Mouse (Mus musculus) cerebellum, adult 11-12 months (tissue): ENCODE measurements around the gene Snrpd3.
"Not testable (repeated sequence)": the region's sequence is repeated elsewhere in the genome, so short reads cannot be mapped to it uniquely, and the experiment has no call there.

Experiments used
- DNase-seq: peaks from one replicate; pipeline ENCODE4 v3.0.0; 2022

Gene Snrpd3

DNA sequence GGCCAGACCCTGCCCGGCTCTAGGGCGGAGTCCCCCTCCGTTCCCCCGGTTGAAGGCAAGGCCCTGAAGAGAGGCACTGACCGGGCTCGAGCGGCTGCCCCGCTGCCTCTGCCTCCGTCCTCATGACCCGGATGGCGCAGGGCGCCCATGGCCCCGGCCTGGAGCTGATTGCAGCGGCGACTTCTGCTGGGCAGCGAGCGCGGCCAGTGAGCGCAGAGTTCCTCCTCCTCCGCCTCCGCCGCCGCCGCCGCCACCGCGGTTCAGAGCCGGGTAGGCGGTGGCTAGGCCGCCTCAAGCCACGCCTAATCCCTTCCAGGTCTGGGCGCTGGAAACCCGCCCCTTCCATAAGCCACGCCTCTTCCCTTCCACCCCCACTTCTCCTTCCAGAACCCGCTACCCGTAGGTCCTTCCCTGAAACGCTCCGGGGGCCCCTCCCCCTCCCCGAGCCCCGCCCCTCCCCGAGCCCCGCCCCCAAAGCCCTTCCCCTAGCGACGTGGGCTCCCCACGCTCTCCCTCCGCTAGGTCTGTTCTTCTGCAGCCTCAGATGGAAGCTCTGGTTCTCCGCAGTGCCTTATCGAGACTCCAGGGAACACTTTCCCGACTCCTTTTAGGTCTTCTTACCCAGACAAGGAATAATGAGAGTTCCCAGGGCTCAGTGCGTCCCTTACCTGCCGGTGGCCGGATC lies at the start of gene Snrpd3:
TSS of gene Snrpd3 (plus strand) at position 479 of the 685 bp plus-strand sequence.
- peak; percentile 95 for DNase-seq

DNA sequence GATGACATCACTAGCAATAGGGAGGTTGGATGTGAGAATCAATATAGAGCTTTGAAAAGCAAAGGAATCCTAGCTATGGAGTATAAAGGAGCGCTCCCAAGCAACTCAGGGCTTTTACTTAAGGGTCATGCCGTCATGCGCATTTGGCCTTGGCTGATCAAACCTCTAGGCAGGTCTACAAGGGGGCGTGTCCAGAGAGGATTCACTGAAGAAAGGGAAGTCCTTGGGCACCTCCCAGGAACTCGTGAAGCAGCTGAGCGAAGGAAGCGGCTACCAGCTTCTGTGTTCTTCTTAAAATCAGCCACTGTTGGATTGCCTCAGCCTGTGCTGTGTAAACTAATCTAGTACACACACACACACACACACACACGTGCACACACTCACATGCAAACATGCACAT lies 43.9 kb upstream of the Snrpd3 start:
- DNase-seq, result no peak

DNA sequence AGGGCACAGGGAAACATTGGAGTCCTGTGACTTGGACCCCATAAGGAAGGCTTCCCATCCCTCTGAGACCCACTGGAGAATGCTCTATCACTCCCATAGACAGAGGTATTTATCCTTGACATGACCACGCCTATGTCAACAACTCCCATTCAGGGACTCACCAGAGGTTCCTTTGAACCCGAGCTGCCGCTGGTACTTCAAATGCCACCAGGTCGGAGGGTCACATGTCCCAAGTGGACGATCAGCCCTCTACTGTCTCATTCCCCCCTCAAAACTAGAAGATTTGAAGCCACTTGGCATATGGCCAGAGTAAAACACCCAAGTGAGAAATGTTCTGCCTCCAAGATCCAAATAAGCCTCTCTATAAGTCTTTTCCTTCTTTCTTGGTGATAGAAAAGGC lies 42.8 kb upstream of the Snrpd3 start:
- DNase-seq, result no peak

DNA sequence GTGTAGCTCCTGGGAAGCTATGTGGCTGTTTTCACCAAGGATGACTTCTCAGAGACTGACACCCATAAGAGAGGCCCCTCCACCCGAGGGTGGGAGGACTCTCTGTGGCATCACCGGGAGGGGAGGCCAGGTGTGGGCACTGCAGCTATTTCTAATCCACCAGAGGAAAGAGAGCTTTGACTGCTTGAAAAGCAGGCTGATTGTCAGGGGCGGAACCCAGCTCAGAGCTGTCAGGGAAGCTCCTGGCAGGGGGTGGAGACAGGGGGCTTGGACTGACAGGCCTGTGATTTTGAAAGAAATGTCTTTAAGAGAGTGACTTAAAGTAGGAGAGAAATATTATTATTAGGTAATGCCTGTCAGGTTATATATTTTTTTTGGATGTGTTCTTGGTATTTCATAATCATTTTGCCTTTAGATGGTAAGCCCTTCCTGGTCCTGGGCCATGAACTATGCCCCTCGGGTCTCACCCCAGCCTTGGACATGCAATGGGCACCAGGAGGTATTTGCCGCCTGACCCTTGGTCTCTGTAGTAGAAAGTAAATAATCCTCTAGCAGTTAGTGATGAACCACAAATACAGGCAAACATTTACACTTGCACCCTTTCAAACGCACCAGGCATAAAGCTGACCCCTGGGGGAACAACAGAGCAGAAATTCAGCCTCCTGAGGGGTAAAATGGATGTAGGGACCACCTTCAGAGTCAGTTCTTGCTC lies 42.1 kb upstream of the Snrpd3 start:
- DNase-seq, result not testable (repeated sequence)

DNA sequence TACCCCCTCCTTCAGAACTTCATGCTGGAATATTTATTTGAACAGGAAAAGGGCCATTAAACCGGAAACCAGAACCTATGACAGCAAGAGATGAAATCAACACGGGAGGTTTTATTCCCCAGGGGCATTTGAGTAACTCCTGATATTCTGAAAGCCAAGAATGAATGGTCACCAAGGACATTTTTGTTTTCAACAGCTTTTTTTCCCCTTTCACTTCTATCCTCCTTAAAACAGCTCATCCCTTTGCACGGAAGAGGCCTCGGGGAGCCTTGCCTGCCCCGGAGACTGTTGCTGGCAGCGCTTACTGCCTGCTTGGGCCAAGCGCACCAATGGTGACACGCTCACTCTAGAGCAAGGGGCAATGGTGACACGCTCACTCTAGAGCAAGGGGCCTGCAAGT lies 40.3 kb upstream of the Snrpd3 start:
- DNase-seq, result no peak

- no peak for DNase-seq
These were observed 37.4 kb upstream of the Snrpd3 start for GRCm38 (mm10) chr10:75479955-75480354.

DNA sequence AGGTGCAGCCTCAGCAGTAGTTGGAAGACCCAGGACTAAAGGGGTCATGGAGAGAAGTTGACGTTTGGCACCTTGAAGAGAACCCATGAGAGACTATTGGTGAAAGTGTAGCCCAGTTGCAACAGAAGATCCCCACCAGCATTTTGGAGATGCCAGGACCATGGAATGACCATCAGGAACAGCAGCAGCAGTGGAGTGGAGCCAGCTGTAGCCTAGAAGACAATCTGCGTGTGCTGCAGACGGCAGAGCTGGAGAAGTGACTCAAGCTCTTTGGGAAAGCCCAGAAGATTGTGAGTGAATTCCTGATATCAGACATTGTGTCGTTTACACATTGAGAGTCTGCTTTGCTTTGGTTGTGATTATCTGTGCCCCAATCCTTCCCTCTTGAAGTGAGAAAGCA lies 35.6 kb upstream of the Snrpd3 start:
- DNase-seq, result no peak

GRCm38 (mm10) chr10:75482271-75482670 lies 35.1 kb upstream of the Snrpd3 start:
- DNase-seq, result no peak

DNA sequence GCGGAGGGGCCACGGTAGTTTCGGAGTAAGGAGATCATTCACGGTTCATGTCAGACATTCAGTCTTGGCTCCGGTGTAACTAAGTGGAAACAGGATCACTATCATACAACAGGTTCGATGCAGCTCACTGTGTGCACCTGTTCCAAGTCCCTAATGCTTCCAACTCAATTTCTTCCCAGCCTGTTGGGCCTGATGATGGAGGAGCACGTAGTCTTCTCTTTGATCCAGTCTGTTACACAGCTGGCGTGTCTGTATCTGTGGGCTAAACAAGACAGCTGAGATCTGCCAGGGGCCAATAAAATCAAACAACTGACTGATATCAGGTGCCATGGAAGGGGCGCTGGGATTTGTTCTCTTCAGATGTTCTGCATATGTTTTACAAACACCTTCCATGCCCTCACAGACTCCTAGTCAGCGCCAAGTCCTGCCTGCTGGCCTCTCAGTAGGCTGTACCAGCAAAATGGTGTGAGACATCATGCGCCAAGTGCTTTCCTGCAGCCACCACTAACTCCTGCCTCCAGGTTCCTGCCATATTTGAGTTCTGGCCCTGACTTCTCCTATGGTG lies 34.4 kb upstream of the Snrpd3 start:
- DNase-seq, result no peak

DNA sequence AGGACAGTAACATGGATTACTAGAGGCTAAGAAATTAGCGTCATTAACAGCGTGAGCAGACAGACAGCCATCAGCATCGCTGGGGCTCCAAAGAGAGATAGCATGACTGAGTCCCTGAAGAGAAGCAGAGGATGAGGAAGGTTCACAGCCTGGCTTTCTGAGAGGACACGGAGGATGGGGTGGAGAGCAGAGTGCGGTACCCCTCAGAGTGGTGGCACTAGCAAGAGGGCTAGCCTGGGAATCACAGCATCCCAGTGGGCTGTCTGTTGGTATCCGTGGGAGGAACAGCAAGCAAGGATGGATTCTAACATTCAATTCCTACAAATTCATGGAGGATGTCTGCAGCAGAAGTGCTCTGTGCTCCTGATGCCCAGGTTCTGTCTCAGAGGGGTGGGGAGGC lies 33.3 kb upstream of the Snrpd3 start:
- no peak for DNase-seq

GRCm38 (mm10) chr10:75484767-75485166 lies 32.6 kb upstream of the Snrpd3 start:
- DNase-seq, result no peak

DNA sequence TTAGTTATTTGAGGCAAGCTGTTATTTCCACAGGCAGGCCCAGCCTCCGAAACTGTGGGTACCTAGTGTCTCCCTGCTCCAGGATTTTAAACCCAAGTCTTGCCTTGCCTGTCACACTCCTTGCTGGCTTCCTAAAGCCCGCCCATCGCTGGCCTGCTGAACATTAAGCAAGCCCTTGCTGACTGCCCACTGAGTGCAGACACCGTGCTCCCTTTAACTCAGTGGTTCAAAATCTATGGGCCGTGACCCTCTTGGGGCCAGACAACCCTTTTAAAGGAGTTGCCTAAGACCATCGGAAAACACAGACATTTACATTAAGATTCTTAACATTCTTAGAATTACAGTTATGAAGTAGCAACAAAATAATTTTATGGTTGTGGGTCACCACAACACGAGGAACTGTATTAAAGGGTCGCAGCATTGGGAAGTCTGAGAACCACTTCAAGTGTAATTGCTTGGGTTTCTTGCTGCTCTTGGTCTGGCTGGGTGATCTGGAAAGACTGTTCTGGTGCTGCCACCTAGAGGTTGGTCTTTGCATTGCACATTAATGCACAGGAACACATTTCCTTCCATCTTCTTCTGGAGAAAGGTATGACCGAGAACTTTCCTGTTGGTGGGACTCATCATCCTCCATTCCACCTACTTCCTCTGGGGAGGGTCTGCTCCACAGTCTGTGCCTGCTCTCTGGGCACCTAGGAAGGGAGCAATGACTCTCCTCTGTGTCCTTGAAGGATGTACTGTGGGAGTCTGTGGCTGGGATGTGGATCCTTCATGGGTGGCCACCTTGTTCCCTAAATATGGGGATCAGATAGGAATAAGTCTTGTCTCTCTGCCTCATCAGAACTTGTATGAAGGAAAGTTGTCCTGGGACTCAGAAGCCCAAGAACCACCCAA lies 31.0 kb upstream of the Snrpd3 start:
- peak; percentile 36 for DNase-seq

DNA sequence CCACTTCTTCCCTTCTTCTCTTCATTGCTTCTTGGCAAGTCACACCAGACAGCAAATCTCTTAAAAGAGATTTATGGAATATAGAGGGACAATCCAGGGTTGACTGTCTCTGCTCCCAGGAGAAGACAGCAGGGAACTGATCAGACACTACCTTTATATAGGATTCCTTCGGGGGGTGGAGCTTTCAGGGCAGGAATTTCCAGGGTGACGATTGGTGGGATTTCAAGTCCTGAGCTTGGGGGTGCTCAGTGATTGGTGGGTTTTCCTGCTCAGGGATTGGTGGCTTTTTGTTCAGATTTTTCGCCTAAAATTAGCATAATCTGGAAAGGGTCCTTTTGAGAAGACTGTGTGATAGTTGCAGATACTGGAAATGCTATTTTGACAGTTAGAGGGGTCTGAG lies 30.2 kb upstream of the Snrpd3 start:
- no peak for DNase-seq

DNA sequence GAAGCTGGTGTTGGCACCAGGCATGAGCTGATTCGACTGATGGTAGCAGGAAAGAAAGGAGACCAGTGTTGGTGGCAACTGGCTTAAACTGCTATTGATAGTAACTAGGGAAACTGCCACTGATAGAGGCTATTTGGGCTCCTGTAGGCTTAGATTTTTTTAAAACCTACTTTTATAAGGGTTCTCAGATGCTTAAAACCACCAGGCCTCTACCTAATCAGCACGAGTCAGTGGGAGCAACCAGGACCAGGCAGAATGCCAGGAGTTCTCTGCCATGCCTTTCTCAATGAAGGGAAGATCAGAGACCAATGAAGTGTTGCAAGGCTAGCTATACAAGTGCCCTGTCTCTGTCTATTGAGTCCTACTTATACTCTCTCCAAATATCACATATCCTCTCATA lies 27.8 kb upstream of the Snrpd3 start:
- no peak for DNase-seq

DNA sequence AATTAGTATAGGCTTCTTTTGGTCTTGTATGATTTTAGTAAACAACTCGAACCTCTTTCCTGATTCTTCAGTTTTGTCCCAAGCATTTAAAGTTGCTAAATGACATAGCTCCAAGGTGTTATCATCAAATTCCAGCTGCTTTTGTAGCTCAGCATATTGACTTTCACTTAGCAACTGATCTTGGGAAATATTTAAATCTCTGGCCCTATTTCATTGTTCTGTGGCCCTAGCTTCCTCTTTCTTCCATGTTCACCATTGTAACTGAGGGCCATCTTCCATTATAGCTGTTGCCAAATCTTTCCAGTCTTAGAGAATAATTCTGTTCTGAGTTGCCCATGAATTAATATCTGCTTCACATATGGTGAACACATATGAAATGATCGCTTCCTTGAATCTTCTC lies 26.6 kb upstream of the Snrpd3 start:
- no peak for DNase-seq

- no peak for DNase-seq
These were observed 26.0 kb upstream of the Snrpd3 start for GRCm38 (mm10) chr10:75491234-75491935.

DNA sequence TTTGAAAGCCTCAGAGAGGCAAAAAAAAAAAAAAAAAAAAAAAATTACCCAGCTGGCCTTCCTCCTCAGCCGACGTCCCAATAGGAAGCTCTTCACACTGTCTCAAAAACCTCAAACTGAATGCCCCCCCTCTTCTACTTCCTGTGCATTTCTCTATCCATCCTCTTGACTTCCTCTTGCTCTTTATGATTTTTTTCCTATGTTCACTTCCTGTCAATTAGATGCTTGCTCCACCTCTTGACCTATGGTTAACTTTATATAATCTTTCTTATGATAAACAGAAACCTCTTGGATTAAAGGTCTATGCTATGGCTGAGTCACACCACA lies 25.5 kb upstream of the Snrpd3 start:
- no peak for DNase-seq

DNA sequence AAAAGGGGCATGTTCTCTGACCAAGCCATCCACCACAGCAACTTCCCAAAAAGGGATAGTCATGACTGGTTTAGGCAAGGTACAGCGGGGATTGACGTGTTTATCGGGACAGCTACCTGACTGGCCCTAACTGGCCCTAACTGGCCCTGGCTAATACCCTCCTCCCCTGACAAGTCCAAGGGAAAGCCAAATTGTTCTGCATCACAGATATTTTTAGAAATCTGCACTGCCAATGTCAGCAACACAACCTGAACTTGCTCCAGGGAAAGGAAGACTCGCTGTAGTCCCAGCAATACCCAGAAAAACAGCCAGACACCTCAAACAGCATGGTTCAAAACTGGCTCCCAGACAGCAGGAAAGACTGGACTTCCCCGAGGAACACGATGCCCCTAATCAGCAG lies 22.0 kb upstream of the Snrpd3 start:
- no peak for DNase-seq

DNA sequence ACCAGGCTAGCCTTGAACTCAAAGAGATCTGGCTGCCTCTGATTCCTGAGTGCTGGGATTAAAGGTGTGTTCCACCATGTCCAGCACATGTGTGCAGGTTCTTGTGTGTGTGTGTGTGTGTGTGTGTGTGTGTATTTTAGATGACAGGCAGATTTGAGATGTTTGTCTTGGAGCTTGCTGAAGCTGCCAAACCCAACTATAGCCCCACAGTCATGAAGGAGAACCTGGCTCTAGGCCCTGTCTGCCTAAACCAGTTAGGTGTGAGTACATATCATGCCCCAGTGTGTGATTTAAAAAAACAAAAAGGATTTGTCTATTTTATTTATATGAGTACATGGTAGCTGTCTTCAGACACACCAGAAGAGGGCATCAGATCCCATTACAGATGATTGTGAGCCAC lies 21.4 kb upstream of the Snrpd3 start:
- no peak for DNase-seq

- DNase-seq, result not testable (repeated sequence)
These were observed 18.1 kb upstream of the Snrpd3 start for GRCm38 (mm10) chr10:75499214-75499613.

- no peak for DNase-seq
These were observed 17.6 kb upstream of the Snrpd3 start for GRCm38 (mm10) chr10:75499791-75500190.

- no peak for DNase-seq
These were observed 17.0 kb upstream of the Snrpd3 start for GRCm38 (mm10) chr10:75500345-75500744.

- DNase-seq, result no peak
These were observed 15.7 kb upstream of the Snrpd3 start for GRCm38 (mm10) chr10:75501641-75502040.
